Mouse (Mus musculus) spleen, adult 2 months (tissue): ENCODE results near the gene Oas1e.

Experiments
- CTCF ChIP-seq: fragments of 200-500 bp; IDR thresholded peaks from 2 replicates; pipeline ENCODE4 v1.5.1; 2011; ENCODE audit warnings: mild to moderate bottlenecking, inconsistent platforms; ENCODE audit not compliant: insufficient read depth, insufficient read length, insufficient replicate concordance; ENCODE audit errors: extremely low read depth
- POLR2A ChIP-seq: fragments of 200-500 bp; IDR thresholded peaks from 2 replicates; pipeline ENCODE4 v1.6.1; 2011; ENCODE audit warnings: low read depth, low read length, inconsistent platforms

DNA sequence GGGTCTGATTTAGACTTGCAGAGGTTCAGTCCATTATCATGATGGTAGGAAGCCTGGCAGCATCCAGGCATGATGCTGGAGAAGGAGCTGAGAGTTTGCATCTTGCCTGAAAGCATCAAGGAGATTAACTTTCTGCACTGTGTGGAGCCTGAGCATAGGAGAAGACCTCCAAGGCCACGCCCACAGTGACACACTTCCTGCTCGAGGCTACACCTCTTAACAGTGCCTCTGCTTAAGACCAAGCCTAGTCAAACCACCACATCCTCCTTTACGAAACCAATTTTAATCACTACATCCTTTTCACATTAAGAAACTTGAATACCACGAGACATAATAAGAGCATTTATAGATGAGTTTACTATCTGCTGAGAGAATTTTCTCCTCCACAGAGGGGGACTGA, 35.7 kb upstream of the Oas1e start:
- TF ChIP-seq POLR2A (no peak), CTCF (no peak)
